Comparison of ENCODE assay signal across 8 mouse cellular contexts in genomic region chr5:74067346-74067745, GRCm38 (mm10). TPM values are rescaled to one million over a fixed set of nuclear protein-coding genes. Genes with fewer than 3 reads are reported as not detected.
DNase-seq lines count a peak whose midpoint lies in the region; ATAC-seq lines count a peak whose summit lies in the region.

No protein-coding gene starts in this region.

- no peaks in the 10 kb centered on the region for H3K9me3 ChIP-seq in heart, embryonic 14.5 days (ENCODE audit: control insufficient read depth, low read length)
- no peaks in the 10 kb centered on the region for H3K9me3 ChIP-seq in hindbrain, embryonic 12.5 days (replicated peaks)
- no peaks in the 10 kb centered on the region for H3K9me3 ChIP-seq in midbrain, embryonic 13.5 days

- peaks cover 21 to 42% of the 10 kb centered on the region in 2 experiments for H3K4me1 ChIP-seq in heart, embryonic 14.5 days (ENCODE audit: control insufficient read depth in 2 of 2, insufficient read depth in 2 of 2, low read length in 2 of 2)
- peaks cover 27% of the 10 kb centered on the region for H3K4me1 ChIP-seq in hindbrain, embryonic 12.5 days
- peaks cover 35% of the 10 kb centered on the region for H3K4me1 ChIP-seq in midbrain, embryonic 13.5 days (replicated peaks)

- H3K27me3 ChIP-seq in heart, embryonic 14.5 days (ENCODE audit: control insufficient read depth, insufficient read depth, low read length): no peaks in the 10 kb centered on the region
- no peaks in the 10 kb centered on the region for H3K27me3 ChIP-seq in hindbrain, embryonic 12.5 days
- peaks cover 4% of the 10 kb centered on the region; the same call in 1 of the 2 replicates for H3K27me3 ChIP-seq in midbrain, embryonic 13.5 days

- no peaks in the 10 kb centered on the region for H3K36me3 ChIP-seq in heart, embryonic 14.5 days (ENCODE audit: control insufficient read depth, insufficient read depth, low read length)
- H3K36me3 ChIP-seq in hindbrain, embryonic 12.5 days: no peaks in the 10 kb centered on the region
- H3K36me3 ChIP-seq in midbrain, embryonic 13.5 days: no peaks in the 10 kb centered on the region

- H3K27ac ChIP-seq in heart, embryonic 14.5 days (replicated peaks in 1 of 2; ENCODE audit: control insufficient read depth in 1 of 2, insufficient read depth in 1 of 2, low read depth in 2 of 2, low read length in 2 of 2): peak overlapping the region in 1 of 2 experiments; percentile 99; a peak in 2 of 4 replicates
- H3K27ac ChIP-seq in hindbrain, embryonic 12.5 days: peak overlapping the region; percentile 40; the same call in 1 of the 2 replicates
- H3K27ac ChIP-seq in midbrain, embryonic 13.5 days: no peak overlapping the region

- 9% methylated on average over 4 of the region's 4 CpGs for WGBS in heart, embryonic 14.5 days
- WGBS in hindbrain, embryonic 12.5 days: 7% methylated on average over 4 of the region's 4 CpGs
- 12% methylated on average over 4 of the region's 4 CpGs for WGBS in midbrain, embryonic 13.5 days

- peak overlapping the region; percentile 95 to 99 for H3K4me3 ChIP-seq in heart, embryonic 14.5 days (ENCODE audit: control insufficient read depth in 1 of 2, insufficient read depth in 1 of 2, low read depth in 1 of 2, low read length in 2 of 2)
- H3K4me3 ChIP-seq in hindbrain, embryonic 12.5 days: peak overlapping the region; percentile 87
- H3K4me3 ChIP-seq in midbrain, embryonic 13.5 days (replicated peaks): peak overlapping the region; percentile 79

- intact Hi-C loops in left cerebral cortex, postnatal 36 days (cut with DNase I): loop anchor here (2.0 to 10.0 kb wide), 5 partner anchors 25 to 213 kb away; partner anchors contain the start of gene Rasl11b

- ATAC-seq in heart, embryonic 14.5 days (ENCODE audit: insufficient number of reproducible peaks, insufficient read depth, low FRiP score, low read depth): no peak
- ATAC-seq in hindbrain, embryonic 12.5 days (ENCODE audit: low FRiP score): 0 out of 2 replicates have a peak, but pooled peaks have one; percentile 35
- no peak for ATAC-seq in midbrain, embryonic 13.5 days

- peak overlapping the region; percentile 87 for H3K9ac ChIP-seq in heart, embryonic 14.5 days (ENCODE audit: low read length)
- H3K9ac ChIP-seq in hindbrain, embryonic 12.5 days: peak overlapping the region; percentile 93
- peak overlapping the region; percentile 92 for H3K9ac ChIP-seq in midbrain, embryonic 13.5 days (replicated peaks)

- peak overlapping the region; percentile 83 for H3K4me2 ChIP-seq in heart, embryonic 14.5 days (ENCODE audit: low read length)
- peak overlapping the region; percentile 85 for H3K4me2 ChIP-seq in hindbrain, embryonic 12.5 days (replicated peaks)
- H3K4me2 ChIP-seq in midbrain, embryonic 13.5 days (replicated peaks): peak overlapping the region; percentile 83

- DNase-seq in heart, adult 9 months (ENCODE audit: low spot score in 2 of 2): no peak
- peak; percentile 31 for DNase-seq in R1 (ENCODE audit: low read depth, low spot score)
- no peak for DNase-seq in spleen, adult 18-20 months
- no peak for DNase-seq in adrenal gland, postnatal 36 days
- DNase-seq in left cerebral cortex, postnatal 36 days (ENCODE audit: low spot score in 2 of 2): no peak

RNA-seq across cellular contexts. Expression of gene Usp46, which starts 0.9 kb away (rescaled TPM):
- polyA plus RNA-seq in heart, embryonic 14.5 days (2014; fragmentation: Nextera tagmentation; extraction: Ambion mirVana): 35.2 and 37.1 TPM in 2 replicates
- 36.9 and 44.9 TPM in 2 replicates for polyA plus RNA-seq in hindbrain, embryonic 12.5 days (2016; fragmentation: Nextera tagmentation; extraction: Ambion mirVana)
- polyA plus RNA-seq in midbrain, embryonic 13.5 days (2015; fragmentation: Nextera tagmentation; extraction: Ambion mirVana): 23.9 and 25.2 TPM in 2 replicates
- 10 to 100 TPM; 31.6 to 39.7 TPM for total RNA-seq in adrenal gland, postnatal 36 days (2021)
- 100 to 1,000 TPM; 138 to 142 TPM for total RNA-seq in left cerebral cortex, postnatal 36 days (2021)
